Mouse (Mus musculus): ENCODE results near the gene Cox17.

Gene Cox17

GRCm38 (mm10) chr16:38395060-38395730 is 48.4 kb downstream of the Cox17 start:
- DNase-seq (ENCODE audit: low spot score), result no peak

GRCm38 (mm10) chr16:38396155-38396554 is 49.4 kb downstream of the Cox17 start:
- DNase-seq (ENCODE audit: low spot score), result peak; percentile 76

GRCm38 (mm10) chr16:38398266-38398665 is 51.5 kb downstream of the Cox17 start:
- no peak for DNase-seq (ENCODE audit: low spot score)

GRCm38 (mm10) chr16:38399076-38399475 is 52.3 kb downstream of the Cox17 start:
- DNase-seq (ENCODE audit: low spot score), result no peak

GRCm38 (mm10) chr16:38399531-38400231 is 52.9 kb downstream of the Cox17 start:
- peak; percentile 56 for DNase-seq (ENCODE audit: low spot score)

GRCm38 (mm10) chr16:38400311-38400960 is 53.6 kb downstream of the Cox17 start:
- peak; percentile 8 for DNase-seq (ENCODE audit: low spot score)

- DNase-seq (ENCODE audit: low spot score), result no peak
Observed at GRCm38 (mm10) chr16:38401468-38401867, 54.7 kb downstream of the Cox17 start.
